ENCODE assay signal across 8 mouse cellular contexts in genomic region chr15:89556401-89557178, GRCm38 (mm10). TPM values are rescaled to one million over a fixed set of nuclear protein-coding genes. Genes with fewer than 3 reads are reported as not detected.
DNase-seq lines count a peak whose midpoint lies in the region; ATAC-seq and TF ChIP-seq lines count a peak whose summit lies in the region.

No protein-coding gene starts in this region.

- peak overlapping the region; percentile 38 for H3K4me3 ChIP-seq in heart, embryonic 15.5 days
- H3K4me3 ChIP-seq in forebrain, embryonic 15.5 days, result peak overlapping the region; percentile 16; the same call in 1 of the 2 replicates
- H3K4me3 ChIP-seq in midbrain, embryonic 11.5 days (ENCODE audit: low read depth, low read length), result no peak overlapping the region

- WGBS in heart, embryonic 15.5 days, result 24% methylated on average over 23 of the region's 23 CpGs
- WGBS in forebrain, embryonic 15.5 days, result 20% methylated on average over 23 of the region's 23 CpGs
- 27% methylated on average over 23 of the region's 23 CpGs for WGBS in midbrain, embryonic 11.5 days

- peaks cover 33% of the 10 kb centered on the region for H3K4me1 ChIP-seq in heart, embryonic 15.5 days (replicated peaks)
- peaks cover 18% of the 10 kb centered on the region for H3K4me1 ChIP-seq in forebrain, embryonic 15.5 days
- H3K4me1 ChIP-seq in midbrain, embryonic 11.5 days (ENCODE audit: control insufficient read depth, insufficient read depth, low read length), result peaks cover 14% of the 10 kb centered on the region

- no peaks in the 10 kb centered on the region for H3K36me3 ChIP-seq in heart, embryonic 15.5 days
- H3K36me3 ChIP-seq in forebrain, embryonic 15.5 days, result no peaks in the 10 kb centered on the region
- no peaks in the 10 kb centered on the region for H3K36me3 ChIP-seq in midbrain, embryonic 11.5 days (ENCODE audit: control insufficient read depth, insufficient read depth, low read length)

- peaks cover 40% of the 10 kb centered on the region for H3K27me3 ChIP-seq in heart, embryonic 15.5 days
- peaks cover 27% of the 10 kb centered on the region for H3K27me3 ChIP-seq in forebrain, embryonic 15.5 days
- H3K27me3 ChIP-seq in midbrain, embryonic 11.5 days (ENCODE audit: control insufficient read depth, insufficient read depth, low read length), result peaks cover 33% of the 10 kb centered on the region

- H3K9me3 ChIP-seq in heart, embryonic 15.5 days (replicated peaks), result no peaks in the 10 kb centered on the region
- no peaks in the 10 kb centered on the region for H3K9me3 ChIP-seq in forebrain, embryonic 15.5 days
- H3K9me3 ChIP-seq in midbrain, embryonic 11.5 days (ENCODE audit: control insufficient read depth, low read length), result no peaks in the 10 kb centered on the region

- no peak overlapping the region; the same call in 1 of the 2 replicates for H3K27ac ChIP-seq in heart, embryonic 15.5 days
- no peak overlapping the region for H3K27ac ChIP-seq in forebrain, embryonic 15.5 days (replicated peaks)
- no peak overlapping the region for H3K27ac ChIP-seq in midbrain, embryonic 11.5 days (ENCODE audit: low read depth, low read length)

- H3K9ac ChIP-seq in heart, embryonic 15.5 days, result no peak overlapping the region
- no peak overlapping the region for H3K9ac ChIP-seq in forebrain, embryonic 15.5 days (replicated peaks)
- no peak overlapping the region for H3K9ac ChIP-seq in midbrain, embryonic 11.5 days (ENCODE audit: low read length)

- peak; percentile 59 for TF ChIP-seq CTCF in brain, embryonic 14.5 days (IDR thresholded peaks at IDR 0.05; ENCODE audit: borderline replicate concordance, extremely low read depth, insufficient read depth, insufficient read length)

- DNase-seq in heart, postnatal 36 days, result no peak
- peak; percentile 66 for DNase-seq in brain, embryonic 14.5 days (ENCODE audit: low read depth)
- peak; percentile 90 for DNase-seq in midbrain, embryonic 11.5 days (ENCODE audit: low spot score, missing footprints)
- no peak for DNase-seq in layer of hippocampus, adult 18-20 months (ENCODE audit: low spot score in 2 of 2)
- no peak for DNase-seq in natural killer cell, adult 2 months (ENCODE audit: low spot score in 2 of 2)
- DNase-seq in right cerebral cortex, adult 2 months (ENCODE audit: low spot score in 2 of 2), result no peak

- 0 out of 2 replicates have a peak, but pooled peaks have one; percentile 5 for ATAC-seq in heart, embryonic 15.5 days (replicated peaks; ENCODE audit: insufficient number of reproducible peaks, insufficient read depth, low FRiP score, low read depth)
- ATAC-seq in forebrain, embryonic 15.5 days (replicated peaks), result peak; percentile 63
- ATAC-seq in midbrain, embryonic 11.5 days (ENCODE audit: low FRiP score), result peak; percentile 74

- H3K4me2 ChIP-seq in heart, embryonic 15.5 days, result peak overlapping the region; percentile 60
- H3K4me2 ChIP-seq in forebrain, embryonic 15.5 days (replicated peaks), result peak overlapping the region; percentile 35
- peak overlapping the region; percentile 28 for H3K4me2 ChIP-seq in midbrain, embryonic 11.5 days

- no peak for TF ChIP-seq POLR2A in brain, embryonic 14.5 days (IDR thresholded peaks at IDR 0.05; ENCODE audit: borderline replicate concordance, extremely low read depth, insufficient read depth, insufficient read length, poor library complexity, severe bottlenecking)

- intact Hi-C loops in heart, postnatal 36 days (cut with DNase I), result no loop called here

RNA-seq across cellular contexts. Expression of gene Acr, which starts 11.5 kb away (rescaled TPM):
- polyA plus RNA-seq in heart, embryonic 15.5 days (2015; fragmentation: Nextera tagmentation; extraction: Ambion mirVana), result 0.08 and 0.22 TPM in 2 replicates
- total RNA-seq in heart, postnatal 36 days (2021), result under 1 TPM; 0.25 to 0.68 TPM
- polyA plus RNA-seq in brain, embryonic 14.5 days (2012; rRNA removed), result 9.4 and 9.7 TPM in 2 replicates
- 1.6 and 1.7 TPM in 2 replicates for polyA plus RNA-seq in forebrain, embryonic 15.5 days (2015; fragmentation: Nextera tagmentation; extraction: Ambion mirVana)
- polyA plus RNA-seq in midbrain, embryonic 11.5 days (2014; fragmentation: Nextera tagmentation; extraction: Ambion mirVana), result 0.42 and 0.43 TPM in 2 replicates
- total RNA-seq in layer of hippocampus, adult 18-20 months (2021), result 1 to 10 TPM in 1 of 2 experiments, under 1 TPM in 1; 0.66 to 1.0 TPM

RNA-seq across cellular contexts. Expression of gene Rabl2, which starts 35.1 kb away (rescaled TPM):
- 18.1 and 22.3 TPM in 2 replicates for polyA plus RNA-seq in heart, embryonic 15.5 days (2015; fragmentation: Nextera tagmentation; extraction: Ambion mirVana)
- 1 to 10 TPM; 4.4 to 5.4 TPM for total RNA-seq in heart, postnatal 36 days (2021)
- polyA plus RNA-seq in brain, embryonic 14.5 days (2012; rRNA removed), result 90.4 and 103 TPM in 2 replicates
- 55.7 and 55.9 TPM in 2 replicates for polyA plus RNA-seq in forebrain, embryonic 15.5 days (2015; fragmentation: Nextera tagmentation; extraction: Ambion mirVana)
- 84.3 and 87.3 TPM in 2 replicates for polyA plus RNA-seq in midbrain, embryonic 11.5 days (2014; fragmentation: Nextera tagmentation; extraction: Ambion mirVana)
- total RNA-seq in layer of hippocampus, adult 18-20 months (2021), result 10 to 100 TPM; 25.9 to 28.6 TPM

RNA-seq across cellular contexts. Expression of gene Shank3, which starts 57.2 kb away (rescaled TPM):
- 1.4 and 2.1 TPM in 2 replicates for polyA plus RNA-seq in heart, embryonic 15.5 days (2015; fragmentation: Nextera tagmentation; extraction: Ambion mirVana)
- total RNA-seq in heart, postnatal 36 days (2021), result 10 to 100 TPM; 47.0 to 56.3 TPM
- polyA plus RNA-seq in brain, embryonic 14.5 days (2012; rRNA removed), result 31.2 and 41.5 TPM in 2 replicates
- 10.7 and 13.0 TPM in 2 replicates for polyA plus RNA-seq in forebrain, embryonic 15.5 days (2015; fragmentation: Nextera tagmentation; extraction: Ambion mirVana)
- polyA plus RNA-seq in midbrain, embryonic 11.5 days (2014; fragmentation: Nextera tagmentation; extraction: Ambion mirVana), result 2.2 TPM in 2 replicates
- 100 to 1,000 TPM; 232 to 243 TPM for total RNA-seq in layer of hippocampus, adult 18-20 months (2021)

Comparison
In these comparisons a context has a peak if more than half of its experiments do, and no peak if none do; other contexts are left out.
1. ATAC-seq: peak in every context shown above with its lines; median percentile 74 in midbrain, embryonic 11.5 days; 63 in forebrain, embryonic 15.5 days; 5 in heart, embryonic 15.5 days.
2. DNase-seq: peak in brain, embryonic 14.5 days (single experiment) and midbrain, embryonic 11.5 days (single experiment); none in heart, postnatal 36 days (0 of 2), layer of hippocampus, adult 18-20 months (0 of 2), natural killer cell, adult 2 months (0 of 2) and right cerebral cortex, adult 2 months (0 of 2).
3. Peak in every context shown above with its lines, with median percentiles within 50 percentile points of each other: H3K4me2 ChIP-seq.